Comparison of ENCODE assay signal across 19 mouse cellular contexts in the genomic region with DNA sequence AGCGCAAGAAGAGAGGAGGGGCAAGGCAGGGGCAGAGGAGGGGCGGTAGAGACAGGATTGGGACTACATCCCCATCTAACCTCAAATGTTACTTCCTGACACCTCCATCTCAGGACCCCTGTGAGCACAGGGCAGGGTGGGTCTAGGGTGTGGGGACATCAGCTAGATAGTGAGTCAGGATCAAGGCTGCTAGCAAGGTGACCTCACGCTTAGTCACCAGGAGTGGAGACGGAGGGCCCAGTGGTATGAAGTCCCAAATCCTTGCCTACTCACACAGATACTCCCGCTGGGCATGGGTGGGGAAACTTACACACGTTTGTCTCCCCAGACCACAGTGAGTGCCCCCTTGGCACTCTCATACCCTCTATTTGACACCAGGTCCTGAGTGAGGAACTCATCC. TPM values are rescaled to one million over a fixed set of nuclear protein-coding genes. Genes with fewer than 3 reads are reported as not detected.
"Had no signal": no experiment of that assay in that cellular context is flagged by ENCODE, and none has a peak within 500 bp of the region (broad histone marks: within the 10 kb centered on the region; RNA-seq: fewer than 3 reads in every experiment).

No protein-coding gene starts in this region.

- H3K27me3 ChIP-seq: midbrain, embryonic 15.5 days had no signal

- DNase-seq: kidney, postnatal 10 days; kidney, postnatal 4 days; lung, postnatal 14 days; retina, postnatal 1 day; right cerebral cortex, postnatal 4 days; spleen, adult 18-20 months; thymus, adult 2 months; thymus, postnatal 25 days had no signal

- H3K4me3 ChIP-seq: layer of hippocampus, adult 2 months; left cerebral cortex, adult 2 months; limb, embryonic 15.5 days; liver, embryonic 12.5 days; lung, embryonic 15.5 days; megakaryocyte, embryonic 14.5 days; midbrain, embryonic 15.5 days; neural tube, embryonic 13.5 days had no signal

RNA-seq across cellular contexts. Expression of gene Sult2b1, which starts 18.1 kb away (rescaled TPM):
- total RNA-seq: monocyte, adult 5-6 weeks had no signal

RNA-seq across cellular contexts. Expression of gene Lmtk3, which starts 19.0 kb away (rescaled TPM):
- total RNA-seq: monocyte, adult 5-6 weeks had no signal
- polyA plus RNA-seq: liver, embryonic 16.5 days had no signal

RNA-seq across cellular contexts. Expression of gene Kcnj14, which starts 22.0 kb away (rescaled TPM):
- total RNA-seq: monocyte, adult 5-6 weeks had no signal
- polyA plus RNA-seq: macrophage had no signal
